In the genomic region with DNA sequence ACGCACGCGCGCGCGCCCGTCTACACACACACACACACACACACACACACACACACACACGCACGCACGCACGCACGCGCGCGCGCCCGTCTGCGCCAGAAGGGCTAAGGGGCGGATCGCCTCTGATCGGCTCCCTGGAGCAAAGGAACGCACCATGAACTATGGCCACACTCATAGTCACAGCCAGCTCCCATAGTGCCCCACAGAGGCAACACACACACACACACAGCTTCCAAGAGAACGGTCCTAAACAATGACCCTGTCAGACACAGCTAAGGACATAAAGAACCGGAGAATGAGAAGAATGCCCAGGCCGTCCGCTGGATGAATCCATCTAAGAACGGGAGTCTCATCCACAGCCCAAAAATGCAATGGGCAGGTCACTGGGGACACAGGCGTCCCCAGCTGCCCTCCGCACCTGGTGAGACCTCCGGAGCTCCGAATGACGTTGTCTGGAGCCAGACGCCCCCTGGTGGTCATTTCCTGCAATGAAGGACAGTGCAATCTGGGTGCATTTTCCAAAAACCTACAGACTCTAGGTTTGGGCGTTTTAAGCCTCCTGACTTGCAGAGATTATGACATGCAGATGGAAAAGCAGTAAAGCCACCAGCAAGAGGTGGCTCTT, we compare ENCODE assay signal across 8 mouse cellular contexts. TPM values are rescaled to one million over a fixed set of nuclear protein-coding genes. Genes with fewer than 3 reads are reported as not detected.
DNase-seq lines count a peak whose midpoint lies in the region; ATAC-seq and TF ChIP-seq lines count a peak whose summit lies in the region.

No protein-coding gene starts in this region.

- TF ChIP-seq CTCF in liver, embryonic 14.5 days (IDR thresholded peaks at IDR 0.05; ENCODE audit: low read depth): peak; percentile 95
- TF ChIP-seq CTCF in testis, adult 2 months (IDR thresholded peaks at IDR 0.05; ENCODE audit: control insufficient read depth, insufficient read depth, insufficient replicate concordance, low read depth, low read length): peak; percentile 71

- H3K4me3 ChIP-seq in embryonic facial prominence, embryonic 11.5 days (ENCODE audit: low read depth, low read length): no peak overlapping the region
- no peak overlapping the region for H3K4me3 ChIP-seq in kidney, embryonic 14.5 days (ENCODE audit: low read length)
- no peak overlapping the region for H3K4me3 ChIP-seq in liver, embryonic 14.5 days (ENCODE audit: insufficient read depth in 1 of 2, low read depth in 2 of 2, low read length in 2 of 2)
- H3K4me3 ChIP-seq in neural tube, embryonic 12.5 days: no peak overlapping the region
- H3K4me3 ChIP-seq in testis, adult 2 months (ENCODE audit: control insufficient read depth, low read depth, low read length): peak overlapping the region; percentile 30

- no peak for TF ChIP-seq EP300 in liver, embryonic 14.5 days (IDR thresholded peaks at IDR 0.05; ENCODE audit: low read depth)

- H3K27me3 ChIP-seq in embryonic facial prominence, embryonic 11.5 days (ENCODE audit: control insufficient read depth, insufficient read depth, low read length): no peaks in the 10 kb centered on the region
- no peaks in the 10 kb centered on the region for H3K27me3 ChIP-seq in kidney, embryonic 14.5 days (ENCODE audit: control insufficient read depth, insufficient read depth, low read length)
- H3K27me3 ChIP-seq in liver, embryonic 14.5 days (ENCODE audit: control insufficient read depth, insufficient read depth, low read length): no peaks in the 10 kb centered on the region
- H3K27me3 ChIP-seq in neural tube, embryonic 12.5 days (replicated peaks): no peaks in the 10 kb centered on the region
- H3K27me3 ChIP-seq in testis, adult 2 months (ENCODE audit: control insufficient read depth, insufficient read depth, low read length): no peaks in the 10 kb centered on the region

- no peaks in the 10 kb centered on the region for H3K9me3 ChIP-seq in embryonic facial prominence, embryonic 11.5 days (replicated peaks; ENCODE audit: control insufficient read depth, low read length)
- H3K9me3 ChIP-seq in kidney, embryonic 14.5 days (ENCODE audit: control insufficient read depth, low read length): no peaks in the 10 kb centered on the region
- H3K9me3 ChIP-seq in liver, embryonic 14.5 days (ENCODE audit: control insufficient read depth, low read length): no peaks in the 10 kb centered on the region
- no peaks in the 10 kb centered on the region for H3K9me3 ChIP-seq in neural tube, embryonic 12.5 days

- 57% methylated on average over 34 of the region's 34 CpGs for WGBS in embryonic facial prominence, embryonic 11.5 days
- 61% methylated on average over 34 of the region's 34 CpGs for WGBS in kidney, embryonic 14.5 days
- WGBS in liver, embryonic 14.5 days (ENCODE audit: insufficient replicate concordance): 57% methylated on average over 34 of the region's 34 CpGs
- WGBS in neural tube, embryonic 12.5 days: 55% methylated on average over 33 of the region's 34 CpGs

- H3K4me1 ChIP-seq in embryonic facial prominence, embryonic 11.5 days (ENCODE audit: control insufficient read depth, insufficient read depth, low read length): no peaks in the 10 kb centered on the region; the same call in 1 of the 2 replicates
- H3K4me1 ChIP-seq in kidney, embryonic 14.5 days (ENCODE audit: control insufficient read depth, insufficient read depth, low read length): peaks cover 28% of the 10 kb centered on the region
- no peaks in the 10 kb centered on the region for H3K4me1 ChIP-seq in liver, embryonic 14.5 days (replicated peaks; ENCODE audit: control insufficient read depth in 2 of 2, insufficient read depth in 2 of 2, low read length in 1 of 2)
- peaks cover 30% of the 10 kb centered on the region for H3K4me1 ChIP-seq in neural tube, embryonic 12.5 days
- H3K4me1 ChIP-seq in testis, adult 2 months (ENCODE audit: control insufficient read depth, insufficient read depth, low read length): peaks cover 7% of the 10 kb centered on the region

- H3K27ac ChIP-seq in embryonic facial prominence, embryonic 11.5 days (replicated peaks; ENCODE audit: low read depth, low read length): no peak overlapping the region
- no peak overlapping the region for H3K27ac ChIP-seq in kidney, embryonic 14.5 days (ENCODE audit: low read depth, low read length)
- no peak overlapping the region for H3K27ac ChIP-seq in liver, embryonic 14.5 days
- H3K27ac ChIP-seq in neural tube, embryonic 12.5 days: no peak overlapping the region
- no peak overlapping the region for H3K27ac ChIP-seq in testis, adult 2 months (ENCODE audit: control insufficient read depth, insufficient read depth, low read depth, low read length)

- peak; percentile 66 for DNase-seq in A20 (ENCODE audit: low read depth, low spot score)
- DNase-seq in adrenal gland, adult 8-10 months: peak; percentile 68
- peak; percentile 86 for DNase-seq in embryonic facial prominence, embryonic 11.5 days (ENCODE audit: low spot score)
- peak; percentile 66 to 85 for DNase-seq in heart, adult 9 months (ENCODE audit: low spot score in 2 of 2)
- DNase-seq in liver, embryonic 14.5 days (ENCODE audit: low read depth in 3 of 3, low spot score in 3 of 3): no peak

- peaks cover 16% of the 10 kb centered on the region for H3K36me3 ChIP-seq in embryonic facial prominence, embryonic 11.5 days (replicated peaks; ENCODE audit: control insufficient read depth, insufficient read depth, low read depth, low read length)
- peaks cover 59% of the 10 kb centered on the region for H3K36me3 ChIP-seq in kidney, embryonic 14.5 days (ENCODE audit: control insufficient read depth, insufficient read depth, low read length)
- no peaks in the 10 kb centered on the region for H3K36me3 ChIP-seq in liver, embryonic 14.5 days (replicated peaks; ENCODE audit: control insufficient read depth, insufficient read depth, low read depth)
- peaks cover 62% of the 10 kb centered on the region for H3K36me3 ChIP-seq in neural tube, embryonic 12.5 days
- H3K36me3 ChIP-seq in testis, adult 2 months (ENCODE audit: control insufficient read depth, insufficient read depth, low read length): no peaks in the 10 kb centered on the region

- H3K4me2 ChIP-seq in embryonic facial prominence, embryonic 11.5 days (ENCODE audit: low read depth, low read length): no peak overlapping the region
- no peak overlapping the region for H3K4me2 ChIP-seq in kidney, embryonic 14.5 days (replicated peaks; ENCODE audit: low read depth, low read length)
- no peak overlapping the region for H3K4me2 ChIP-seq in liver, embryonic 14.5 days (ENCODE audit: low read depth)
- peak overlapping the region; percentile 7 for H3K4me2 ChIP-seq in neural tube, embryonic 12.5 days (replicated peaks)

- no peak for TF ChIP-seq POLR2A in testis, adult 2 months (IDR thresholded peaks at IDR 0.05; ENCODE audit: control insufficient read depth, low read depth, low read length)

- ATAC-seq in embryonic facial prominence, embryonic 11.5 days (replicated peaks; ENCODE audit: insufficient number of reproducible peaks, low FRiP score, low TSS enrichment, low read depth): no peak
- peak; percentile 58; the same call in 1 of the 2 replicates for ATAC-seq in kidney, embryonic 14.5 days (ENCODE audit: low FRiP score, low TSS enrichment)
- ATAC-seq in liver, embryonic 14.5 days (ENCODE audit: insufficient read depth): peak; percentile 36; the same call in 1 of the 2 replicates
- peak; percentile 45; the same call in 1 of the 2 replicates for ATAC-seq in neural tube, embryonic 12.5 days (ENCODE audit: low FRiP score, low read depth)

- H3K9ac ChIP-seq in embryonic facial prominence, embryonic 11.5 days (replicated peaks; ENCODE audit: low read length): no peak overlapping the region
- H3K9ac ChIP-seq in kidney, embryonic 14.5 days (ENCODE audit: low read depth, low read length): no peak overlapping the region
- H3K9ac ChIP-seq in liver, embryonic 14.5 days (replicated peaks): no peak overlapping the region
- no peak overlapping the region for H3K9ac ChIP-seq in neural tube, embryonic 12.5 days

RNA-seq across cellular contexts. Expression of a gene that starts 25.3 kb away (rescaled TPM):
- total RNA-seq in adrenal gland, adult 8-10 months (2022): 1 to 10 TPM in 2 of 4 experiments, under 1 TPM in 2; 0.75 to 2.9 (median 1.2) TPM
- polyA plus RNA-seq in embryonic facial prominence, embryonic 11.5 days (2014; fragmentation: Nextera tagmentation; extraction: Ambion mirVana): 3.9 and 4.7 TPM in 2 replicates
- polyA plus RNA-seq in kidney, embryonic 14.5 days (2014; fragmentation: Nextera tagmentation; extraction: Ambion mirVana): 4.3 and 5.5 TPM in 2 replicates
- 0.12 TPM in 1 of 2 replicates, not detected in the other for polyA plus RNA-seq in liver, embryonic 14.5 days (2012; rRNA removed)
- polyA plus RNA-seq in liver, embryonic 14.5 days (2014; fragmentation: Nextera tagmentation; extraction: Ambion mirVana): not detected in 2 replicates
- polyA plus RNA-seq in neural tube, embryonic 12.5 days (2016; fragmentation: Nextera tagmentation; extraction: Ambion mirVana): 5.3 and 6.3 TPM in 2 replicates
- polyA plus RNA-seq in testis, adult 2 months (2012; rRNA removed): 1.6 and 2.4 TPM in 2 replicates

RNA-seq across cellular contexts. Expression of a gene that starts 26.6 kb away (rescaled TPM):
- 10 to 100 TPM; 36.2 to 53.9 (median 48.0) TPM for total RNA-seq in adrenal gland, adult 8-10 months (2022)
- 15.3 and 16.9 TPM in 2 replicates for polyA plus RNA-seq in embryonic facial prominence, embryonic 11.5 days (2014; fragmentation: Nextera tagmentation; extraction: Ambion mirVana)
- 10.2 and 15.7 TPM in 2 replicates for polyA plus RNA-seq in kidney, embryonic 14.5 days (2014; fragmentation: Nextera tagmentation; extraction: Ambion mirVana)
- 1.9 and 2.1 TPM in 2 replicates for polyA plus RNA-seq in liver, embryonic 14.5 days (2012; rRNA removed)
- polyA plus RNA-seq in liver, embryonic 14.5 days (2014; fragmentation: Nextera tagmentation; extraction: Ambion mirVana): 0.74 and 1.4 TPM in 2 replicates
- polyA plus RNA-seq in neural tube, embryonic 12.5 days (2016; fragmentation: Nextera tagmentation; extraction: Ambion mirVana): 52.8 and 57.9 TPM in 2 replicates
- 16.9 and 17.4 TPM in 2 replicates for polyA plus RNA-seq in testis, adult 2 months (2012; rRNA removed)

RNA-seq across cellular contexts. Expression of a gene that starts 39.2 kb away (rescaled TPM):
- 100 to 1,000 TPM; 171 to 296 (median 225) TPM for total RNA-seq in adrenal gland, adult 8-10 months (2022)
- polyA plus RNA-seq in embryonic facial prominence, embryonic 11.5 days (2014; fragmentation: Nextera tagmentation; extraction: Ambion mirVana): 322 and 340 TPM in 2 replicates
- polyA plus RNA-seq in kidney, embryonic 14.5 days (2014; fragmentation: Nextera tagmentation; extraction: Ambion mirVana): 388 TPM in 2 replicates
- polyA plus RNA-seq in liver, embryonic 14.5 days (2012; rRNA removed): 95.7 and 127 TPM in 2 replicates
- 261 and 262 TPM in 2 replicates for polyA plus RNA-seq in liver, embryonic 14.5 days (2014; fragmentation: Nextera tagmentation; extraction: Ambion mirVana)
- polyA plus RNA-seq in neural tube, embryonic 12.5 days (2016; fragmentation: Nextera tagmentation; extraction: Ambion mirVana): 256 and 282 TPM in 2 replicates
- 104 and 116 TPM in 2 replicates for polyA plus RNA-seq in testis, adult 2 months (2012; rRNA removed)

RNA-seq across cellular contexts. Expression of a gene that starts 46.8 kb away (rescaled TPM):
- 10 to 100 TPM; 26.9 to 52.8 (median 51.6) TPM for total RNA-seq in adrenal gland, adult 8-10 months (2022)
- 50.6 and 54.1 TPM in 2 replicates for polyA plus RNA-seq in embryonic facial prominence, embryonic 11.5 days (2014; fragmentation: Nextera tagmentation; extraction: Ambion mirVana)
- 73.2 and 80.1 TPM in 2 replicates for polyA plus RNA-seq in kidney, embryonic 14.5 days (2014; fragmentation: Nextera tagmentation; extraction: Ambion mirVana)
- polyA plus RNA-seq in liver, embryonic 14.5 days (2012; rRNA removed): 15.6 and 17.2 TPM in 2 replicates
- 27.1 and 28.7 TPM in 2 replicates for polyA plus RNA-seq in liver, embryonic 14.5 days (2014; fragmentation: Nextera tagmentation; extraction: Ambion mirVana)
- 60.7 and 63.3 TPM in 2 replicates for polyA plus RNA-seq in neural tube, embryonic 12.5 days (2016; fragmentation: Nextera tagmentation; extraction: Ambion mirVana)
- 7.5 and 12.1 TPM in 2 replicates for polyA plus RNA-seq in testis, adult 2 months (2012; rRNA removed)

RNA-seq across cellular contexts. Expression of a gene that starts 59.9 kb away (rescaled TPM):
- total RNA-seq in adrenal gland, adult 8-10 months (2022): 10 to 100 TPM; 21.5 to 27.7 (median 24.6) TPM
- 20.3 and 21.2 TPM in 2 replicates for polyA plus RNA-seq in embryonic facial prominence, embryonic 11.5 days (2014; fragmentation: Nextera tagmentation; extraction: Ambion mirVana)
- polyA plus RNA-seq in kidney, embryonic 14.5 days (2014; fragmentation: Nextera tagmentation; extraction: Ambion mirVana): 15.4 and 21.1 TPM in 2 replicates
- polyA plus RNA-seq in liver, embryonic 14.5 days (2012; rRNA removed): 3.6 and 5.5 TPM in 2 replicates
- 5.0 and 7.1 TPM in 2 replicates for polyA plus RNA-seq in liver, embryonic 14.5 days (2014; fragmentation: Nextera tagmentation; extraction: Ambion mirVana)
- 18.1 and 25.1 TPM in 2 replicates for polyA plus RNA-seq in neural tube, embryonic 12.5 days (2016; fragmentation: Nextera tagmentation; extraction: Ambion mirVana)
- polyA plus RNA-seq in testis, adult 2 months (2012; rRNA removed): 53.5 and 74.1 TPM in 2 replicates

Comparison
In these comparisons a context has a peak if more than half of its experiments do, and no peak if none do; other contexts are left out.
1. DNase-seq: peak in A20 (single experiment), adrenal gland, adult 8-10 months (single experiment), embryonic facial prominence, embryonic 11.5 days (single experiment) and heart, adult 9 months (2 of 2); none in liver, embryonic 14.5 days (0 of 3).